Mouse (Mus musculus) heart, postnatal 14 days (tissue): ENCODE results near the gene Runx2. TPM values are rescaled to one million over a fixed set of nuclear protein-coding genes. Genes with fewer than 3 reads are reported as not detected.
A peak's percentile ranks its signal among the peaks of the same experiment; 100 is the strongest.

Source experiments
- DNase-seq, 2 experiments: peaks; one replicate each; pipeline ENCODE4 v3.0.0; 2021 to 2022
- intact Hi-C: fragments of 180-260 bp; cut with DNase I; formaldehyde crosslinking; loops from one replicate; pipeline ENCODE4 v1.15.1; 2025
- long read RNA-seq, 2 experiments: library from polyadenylated mRNA; stranded (forward); transcript quantifications; one replicate each; pipeline ENCODE4 v2.0.0; 2021
- total RNA-seq, 2 experiments: library from RNA; stranded (reverse); gene quantifications; 2 replicates each; pipeline ENCODE4 v1.2.3; 2021

Gene Runx2
- under 1 TPM; 0.45 to 0.71 TPM for total RNA-seq
- long read RNA-seq, experiment 1, partial matches to known transcripts: 0 of 1 reads
- long read RNA-seq, experiment 1, other reads (novel, unspliced or antisense): 1 of 1 reads
- long read RNA-seq, experiment 2: 0 reads

DNA sequence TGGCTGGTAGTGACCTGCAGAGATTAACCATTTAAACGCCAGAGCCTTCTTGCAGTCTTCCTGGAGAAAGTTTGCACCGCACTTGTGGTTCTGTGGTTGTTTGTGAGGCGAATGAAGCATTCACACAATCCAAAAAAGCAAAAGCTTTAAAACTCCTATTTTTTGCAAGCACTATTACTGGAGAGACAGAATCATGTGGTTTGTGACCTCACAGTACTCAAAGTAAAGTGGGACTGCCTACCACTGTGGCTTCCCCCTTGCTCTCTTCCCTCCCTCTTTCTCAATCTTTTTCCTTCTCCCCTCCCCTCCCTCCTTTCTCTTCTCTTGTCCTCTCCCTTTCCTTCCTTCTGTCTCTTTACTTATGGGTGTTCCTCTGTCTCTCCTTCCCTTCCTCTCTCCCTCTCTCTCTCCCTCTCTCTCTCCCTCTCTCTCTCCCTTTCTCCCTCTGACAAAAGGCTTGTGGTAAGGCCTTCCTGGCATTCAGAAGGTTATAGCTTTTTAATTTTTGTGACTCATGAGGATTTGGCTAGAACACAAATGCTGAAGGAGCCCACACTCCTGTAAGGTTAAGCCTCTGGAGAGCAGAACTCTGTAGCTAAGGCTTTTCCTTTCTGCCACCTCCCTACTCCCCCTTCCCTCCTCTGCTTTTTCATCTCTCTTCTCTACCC, at the start of gene Runx2:
TSS of gene Runx2 (minus strand) at position 290 of the 668 bp plus-strand sequence.
- intact Hi-C loops: no loop called here
- no peak for DNase-seq

DNA sequence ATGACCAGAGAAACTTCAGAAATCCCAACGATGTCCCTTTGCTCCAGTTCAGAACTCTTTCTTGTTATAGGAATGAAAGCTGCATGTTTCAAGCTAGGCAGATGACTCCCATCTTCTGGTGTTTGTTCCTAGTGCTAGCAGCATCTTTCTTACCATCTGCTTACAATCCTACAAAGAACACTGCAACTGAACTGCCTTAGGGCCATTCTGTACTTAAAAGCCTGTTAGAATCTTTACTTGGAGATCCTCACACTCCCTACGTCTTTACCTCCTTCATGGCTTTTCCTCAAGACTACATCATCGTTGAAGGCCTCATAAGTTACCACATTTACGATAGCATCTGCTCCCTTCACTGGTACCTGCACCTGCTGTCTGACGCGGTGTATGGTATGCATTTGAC, 48.6 kb upstream of the Runx2 start:
- DNase-seq: no peak
- intact Hi-C loops: no loop called here

DNA sequence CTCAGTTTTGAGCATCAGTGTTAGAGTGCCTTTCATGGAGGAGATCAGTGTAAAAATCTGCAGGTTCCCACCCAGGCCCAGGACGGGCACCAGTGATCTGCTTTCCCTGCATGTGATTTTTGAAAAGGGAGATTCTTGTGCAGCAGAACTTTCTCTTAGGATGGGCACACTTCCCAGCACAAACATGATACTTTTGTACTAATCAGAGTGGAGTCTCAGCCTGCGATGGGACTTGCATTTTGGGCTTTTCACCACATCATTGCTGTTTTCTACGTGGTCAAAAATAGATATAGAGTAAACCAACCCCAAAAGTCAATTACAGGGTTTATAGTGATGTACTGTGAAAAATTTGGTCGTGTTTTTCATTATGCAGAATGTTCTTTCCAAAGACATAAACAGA, 27.6 kb upstream of the Runx2 start:
- intact Hi-C loops: no loop called here
- DNase-seq: no peak

DNA sequence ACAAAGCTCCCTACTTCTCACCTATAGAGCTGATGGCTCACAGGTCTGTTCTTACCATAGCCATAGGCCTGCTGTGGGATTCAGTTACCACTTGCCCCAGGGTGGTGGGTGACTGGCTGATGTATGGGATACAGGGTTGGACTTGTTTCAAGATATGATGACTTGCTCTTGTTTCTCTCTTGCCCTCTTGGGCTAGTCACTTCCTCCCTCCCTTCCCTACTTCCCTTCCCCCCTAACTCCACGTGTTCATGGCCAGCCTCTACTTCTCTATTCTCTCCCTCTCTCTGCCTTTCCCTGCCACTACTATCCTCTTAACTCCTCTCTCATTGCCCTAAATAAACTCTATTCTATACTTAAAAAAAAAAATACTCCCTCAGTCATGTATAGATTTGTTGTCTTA, 16.6 kb upstream of the Runx2 start:
- no peak for DNase-seq
- intact Hi-C loops: no loop called here

DNA sequence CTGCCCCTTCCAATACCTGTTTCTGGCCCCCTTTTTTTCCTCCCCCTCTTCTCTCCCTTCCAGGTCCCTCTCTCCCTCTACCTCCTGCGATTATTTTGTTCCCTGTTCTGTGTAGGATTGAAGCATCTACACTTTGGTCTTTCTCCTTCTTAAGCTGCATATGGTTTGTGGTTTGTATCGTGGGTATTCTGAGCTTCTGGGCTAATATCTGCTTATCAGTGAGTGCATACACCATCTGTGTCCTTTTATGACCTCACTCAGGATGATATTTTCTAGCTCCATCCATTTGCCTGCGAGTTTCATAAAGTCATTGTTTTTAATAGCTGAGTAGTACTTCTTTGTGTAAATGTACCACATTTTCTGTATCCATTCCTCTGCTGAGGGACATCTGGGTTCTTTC, 15.0 kb upstream of the Runx2 start:
- intact Hi-C loops: no loop called here
- no peak for DNase-seq

DNA sequence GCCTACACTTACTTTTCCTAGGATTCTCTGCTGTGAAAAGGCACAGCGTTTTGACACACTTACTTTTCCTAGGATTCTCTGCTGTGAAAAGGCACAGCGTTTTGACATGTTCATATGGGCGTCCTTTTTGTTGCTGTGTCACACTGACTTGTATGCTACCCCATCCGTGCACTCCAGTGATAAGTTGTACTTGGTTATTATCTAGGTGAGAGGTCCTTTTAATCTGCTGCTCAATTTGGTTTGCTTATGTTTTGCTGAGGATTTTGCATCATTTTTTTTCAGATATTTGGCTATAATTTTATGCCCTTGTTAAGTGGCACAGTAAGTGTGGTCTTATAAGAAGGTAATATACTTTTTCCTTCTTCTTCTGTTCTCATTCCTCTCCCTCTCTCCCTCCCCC, 13.4 kb upstream of the Runx2 start:
- DNase-seq: no peak
- intact Hi-C loops: no loop called here

DNA sequence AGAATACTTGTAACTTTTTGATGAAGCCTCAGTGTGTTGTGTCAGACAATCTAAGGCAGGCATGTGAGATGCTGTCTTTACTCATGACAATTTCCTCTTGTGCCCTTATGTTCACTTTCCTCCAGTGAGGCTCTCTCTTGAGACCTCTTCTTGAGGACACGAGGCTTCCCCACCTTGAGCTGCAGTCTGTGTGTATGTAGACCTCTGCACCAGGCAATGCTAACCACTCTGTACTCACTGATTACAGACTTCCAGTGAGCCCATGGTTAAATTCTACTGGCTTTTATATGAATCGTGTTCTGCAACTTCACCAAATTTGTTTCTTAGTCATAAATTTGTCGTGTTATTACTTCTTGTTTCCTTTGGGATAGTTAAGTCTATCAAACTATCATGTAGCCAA, 12.5 kb upstream of the Runx2 start:
- DNase-seq: no peak
- intact Hi-C loops: no loop called here

DNA sequence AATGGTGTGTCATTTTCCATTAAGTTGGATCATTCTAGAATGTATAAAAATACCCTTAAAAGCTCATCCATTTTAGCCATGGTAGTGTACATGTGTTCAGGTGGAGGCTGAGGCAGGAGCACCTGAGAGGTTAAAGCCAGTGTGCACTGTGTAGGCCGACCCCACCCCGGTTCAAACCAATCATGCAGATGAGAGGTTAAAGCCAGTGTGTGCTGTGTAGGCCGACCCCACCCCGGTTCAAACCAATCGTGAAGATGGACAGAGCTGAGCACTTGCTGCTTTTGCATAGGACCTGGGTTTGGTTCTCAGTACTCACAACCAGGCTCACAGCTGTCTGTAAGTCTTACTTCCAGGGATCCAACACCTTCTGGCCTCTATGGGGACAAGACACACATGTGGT, 7.3 kb upstream of the Runx2 start:
- no peak for DNase-seq
- intact Hi-C loops: no loop called here

DNA sequence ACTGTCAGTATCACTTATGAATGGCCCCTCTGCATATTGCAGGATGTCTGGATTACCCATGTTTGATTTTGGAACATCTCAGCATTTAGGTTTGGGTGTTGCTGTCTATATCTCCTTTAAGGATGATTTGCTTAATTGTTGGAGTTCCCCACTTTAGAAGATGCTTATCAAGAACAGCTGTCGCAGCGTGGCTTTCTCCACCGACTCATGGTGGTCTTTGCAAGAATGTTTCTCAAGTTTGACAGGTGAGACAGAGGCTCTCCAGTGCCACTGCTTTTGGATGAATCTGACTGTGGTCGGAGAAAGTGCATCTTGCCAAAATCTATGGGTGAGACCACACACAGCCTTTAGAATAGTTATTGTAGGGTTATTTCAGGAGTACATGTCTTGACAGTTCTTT, 5.2 kb upstream of the Runx2 start:
- no peak for DNase-seq
- intact Hi-C loops: no loop called here

DNA sequence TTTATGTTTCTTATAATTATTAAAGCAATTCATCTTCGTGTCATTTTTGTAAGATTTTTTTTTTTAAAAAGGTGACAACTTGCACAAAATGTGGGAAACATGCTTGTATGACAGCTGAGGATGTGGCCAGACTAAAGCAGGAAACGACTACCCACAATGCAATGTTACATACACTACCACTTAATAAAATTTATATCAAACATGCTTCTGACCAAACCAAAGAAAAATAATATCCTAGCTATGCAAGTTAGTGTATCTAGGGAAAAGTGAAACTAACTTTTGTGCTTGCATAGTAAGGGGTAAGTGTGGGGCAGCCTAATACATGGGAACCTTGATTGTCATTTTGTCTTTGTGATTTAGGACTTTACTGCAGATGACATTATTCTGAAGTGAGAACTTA, 4.2 kb upstream of the Runx2 start:
- intact Hi-C loops: no loop called here
- no peak for DNase-seq

DNA sequence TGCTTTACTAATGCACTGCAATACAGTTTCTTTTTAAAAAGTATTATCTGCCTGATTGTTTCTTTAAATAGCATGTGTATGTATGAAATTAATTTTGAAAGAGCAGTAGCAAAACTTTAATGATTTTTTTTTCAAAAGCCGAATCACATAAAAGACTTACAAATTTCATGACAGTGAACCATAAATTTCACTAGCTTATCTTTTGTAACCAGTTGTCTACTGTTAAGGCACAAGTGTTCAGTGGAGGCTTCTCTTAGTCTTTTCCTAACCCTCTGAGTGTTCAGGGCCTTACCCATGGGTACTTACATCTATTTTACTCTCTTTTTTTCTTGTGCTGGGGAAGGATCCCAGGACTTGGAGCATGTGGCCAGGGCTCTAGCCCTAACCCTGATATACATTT, 7.6 kb downstream of the Runx2 start:
- intact Hi-C loops: no loop called here
- DNase-seq: no peak

DNA sequence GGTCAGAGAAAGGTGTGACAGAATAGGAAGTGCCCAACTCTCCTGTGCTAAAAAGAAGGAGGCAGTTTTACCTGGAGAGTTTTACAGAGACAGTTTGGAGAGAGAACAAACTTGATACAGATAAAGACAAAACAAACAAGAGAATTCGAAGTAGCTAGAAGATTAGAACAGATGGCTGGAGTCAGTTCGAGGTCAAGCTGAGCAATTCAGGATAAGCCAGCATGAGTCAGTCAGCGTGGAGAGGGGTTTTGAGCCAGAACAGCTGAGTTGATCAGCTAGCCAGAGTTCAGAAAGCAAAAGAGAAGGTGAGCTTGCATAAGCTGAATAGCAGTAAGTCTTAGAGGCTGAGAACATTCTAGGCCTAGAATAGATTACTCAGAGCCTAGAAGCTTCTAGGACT, 17.3 kb downstream of the Runx2 start:
- intact Hi-C loops: no loop called here
- DNase-seq: no peak

DNA sequence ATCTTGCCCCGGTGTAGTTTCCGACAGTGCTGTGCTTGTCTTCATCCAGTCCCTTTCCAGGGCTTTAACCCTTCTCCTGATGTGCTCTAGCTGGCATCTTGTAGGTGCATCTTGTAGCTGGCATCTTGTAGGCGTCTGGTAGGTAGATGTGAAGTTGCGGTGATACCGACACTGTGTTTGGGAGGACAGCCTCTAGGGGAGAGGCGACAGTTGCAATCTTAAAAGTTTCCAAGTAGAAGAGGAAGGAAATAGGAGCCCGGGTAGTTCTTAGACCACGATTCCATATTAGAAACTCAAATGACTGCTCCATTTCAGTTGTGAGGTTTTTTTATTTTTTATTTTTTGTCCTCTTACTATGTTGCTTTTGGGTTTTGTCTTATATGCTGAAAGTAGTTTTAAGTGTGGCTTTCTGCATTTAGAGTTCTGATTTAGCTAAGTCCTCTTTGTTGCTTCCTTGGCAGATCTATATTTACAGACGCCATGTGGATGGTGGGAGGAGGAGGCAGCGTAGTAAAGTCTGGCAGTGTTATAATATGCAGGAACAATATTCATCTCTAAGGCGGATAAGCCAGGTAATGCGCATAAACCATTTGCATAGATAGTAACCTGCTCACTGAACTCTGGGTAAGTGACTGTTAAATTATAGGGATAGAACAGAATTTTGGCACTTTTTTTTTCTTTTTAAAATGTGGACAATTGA, 22.2 kb downstream of the Runx2 start:
- DNase-seq: no peak
- intact Hi-C loops: no loop called here

DNA sequence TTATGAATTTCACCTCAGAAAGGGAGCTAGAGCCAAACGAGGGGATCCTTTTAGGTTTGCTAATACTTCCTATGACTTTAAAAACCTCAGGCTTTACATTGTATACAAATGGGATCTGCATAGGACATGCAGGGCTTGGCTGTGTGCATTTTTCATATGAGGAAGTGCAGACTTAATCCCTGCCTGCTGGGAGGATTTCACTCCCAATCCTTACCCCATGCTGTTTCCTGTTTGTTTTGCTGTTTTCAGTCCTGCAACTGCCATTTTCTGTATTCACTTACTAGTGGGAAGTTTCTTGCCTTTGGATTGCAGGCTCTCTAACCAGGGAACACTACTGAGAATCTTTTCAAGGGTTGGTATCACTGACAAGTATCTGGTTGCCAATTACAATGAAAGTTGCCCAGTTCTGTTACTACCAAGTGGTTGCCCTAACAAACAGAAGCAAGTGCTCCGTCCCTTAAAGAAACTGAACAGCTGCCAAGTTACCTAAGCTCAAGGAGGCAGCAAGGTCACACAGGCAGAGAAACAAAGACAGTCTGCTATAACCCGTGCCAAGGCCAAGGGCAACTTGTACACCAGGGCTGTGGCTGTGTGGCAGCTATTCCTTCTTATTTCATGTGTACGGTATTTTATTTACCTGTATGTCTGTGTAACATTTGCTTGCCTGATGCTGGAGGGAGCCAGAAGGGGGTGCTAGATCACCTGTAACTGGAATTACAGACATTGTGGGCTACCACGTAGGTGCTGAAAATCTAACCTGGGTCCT, 25.4 kb downstream of the Runx2 start:
- intact Hi-C loops: no loop called here
- DNase-seq: no peak

DNA sequence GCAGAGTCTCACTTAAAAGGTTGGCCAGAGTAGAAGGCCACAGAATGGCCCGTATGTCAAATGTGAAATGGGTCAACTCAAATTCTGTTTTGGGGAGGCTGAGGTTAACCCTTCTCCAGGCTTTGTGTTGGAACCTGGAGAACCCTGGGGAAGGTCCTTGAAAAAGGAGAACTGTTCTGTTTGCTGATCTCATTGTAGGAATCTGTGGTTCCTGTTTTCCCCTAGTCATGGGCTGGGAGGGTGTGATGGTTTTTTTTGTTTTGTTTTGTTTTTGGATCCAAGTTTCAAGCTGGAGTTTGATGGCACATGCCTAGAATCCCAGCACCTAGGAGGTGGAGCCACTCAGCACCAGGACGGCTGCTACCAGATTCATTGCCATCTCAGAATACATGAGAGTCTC, 31.5 kb downstream of the Runx2 start:
- intact Hi-C loops: no loop called here
- no peak for DNase-seq

DNA sequence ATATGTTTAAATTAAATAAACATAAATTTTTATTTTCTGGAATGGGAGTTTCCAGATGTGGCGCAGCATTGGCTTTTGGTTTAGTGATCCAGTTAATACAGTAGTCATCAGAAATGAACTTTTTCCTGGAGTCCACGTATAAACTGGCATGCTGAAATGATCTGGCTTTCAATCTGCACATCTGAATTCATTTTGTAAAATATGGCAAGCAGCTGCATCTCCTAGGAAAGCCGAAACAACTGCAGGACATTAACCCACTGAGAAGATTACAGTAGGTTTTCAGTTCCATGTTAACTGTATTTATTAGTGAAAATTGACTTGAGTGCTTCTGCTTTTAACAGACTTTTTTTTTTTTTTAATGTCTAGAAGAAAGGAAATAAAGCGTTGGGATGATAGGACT, 32.2 kb downstream of the Runx2 start:
- no peak for DNase-seq
- intact Hi-C loops: no loop called here

DNA sequence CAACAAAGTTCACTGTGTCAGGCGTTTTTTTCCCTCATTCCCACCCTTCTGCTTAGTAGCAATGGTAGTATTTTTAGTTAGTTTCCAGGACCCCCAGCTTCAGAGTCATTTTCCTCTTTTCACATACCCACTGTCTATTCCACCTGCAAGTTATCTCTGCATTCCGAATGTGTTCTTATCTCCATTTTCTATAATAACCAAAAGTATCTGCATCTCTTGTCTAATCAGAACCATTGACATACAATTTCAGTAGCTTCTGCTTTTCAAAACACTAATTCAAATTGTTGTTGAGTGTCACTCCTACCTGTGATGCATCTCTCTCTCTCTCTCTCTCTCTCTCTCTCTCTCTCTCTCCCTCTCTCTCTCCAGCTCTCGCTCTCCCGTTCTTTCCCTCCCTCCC, 34.2 kb downstream of the Runx2 start:
- no peak for DNase-seq
- intact Hi-C loops: no loop called here

DNA sequence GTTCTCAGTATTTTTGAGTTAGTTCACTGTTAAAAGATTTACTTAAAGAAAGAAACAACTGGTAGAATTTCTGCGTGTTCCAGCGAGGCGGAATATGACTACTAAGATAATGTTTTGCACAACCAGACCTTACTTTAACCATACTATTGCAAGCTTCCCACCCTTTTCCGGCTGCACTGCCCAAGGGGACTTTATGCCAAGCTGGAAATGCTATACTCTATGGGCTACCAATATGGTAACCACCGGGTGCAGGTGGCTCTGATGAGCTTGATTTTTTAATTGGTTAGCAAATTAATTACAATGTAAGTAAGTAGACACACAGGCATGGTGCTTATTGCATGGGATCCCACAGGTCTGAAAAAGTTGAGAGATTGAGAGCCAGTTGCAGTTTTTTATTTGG, 36.5 kb downstream of the Runx2 start:
- no peak for DNase-seq
- intact Hi-C loops: loop anchor here (5.0 kb wide), 1 partner anchor 41 kb away; no protein-coding TSS in a partner anchor

DNA sequence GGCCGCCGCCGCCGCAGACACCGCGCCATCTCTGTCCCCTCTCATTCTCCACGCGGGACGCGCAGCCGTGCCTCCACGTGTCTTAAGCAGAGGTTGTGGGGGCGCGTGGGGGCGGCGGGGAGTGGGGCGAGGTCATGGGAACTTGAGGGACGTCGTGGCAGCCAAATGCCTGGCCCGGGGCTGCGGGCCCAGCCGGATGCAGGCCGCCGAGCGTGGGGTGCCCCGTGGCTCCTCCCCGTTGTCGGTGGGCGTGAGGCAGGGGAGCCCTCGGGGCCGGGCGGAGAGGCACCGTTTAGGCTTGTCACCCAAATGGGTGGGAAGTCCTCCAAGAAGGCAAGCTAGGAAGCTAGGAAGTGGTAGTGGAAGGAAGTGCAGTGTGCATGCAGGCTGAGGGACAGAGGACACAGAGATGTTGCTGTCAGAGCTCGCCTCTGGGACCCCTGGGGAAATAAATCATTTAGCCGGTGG, 37.2 kb downstream of the Runx2 start:
- intact Hi-C loops: loop anchor here (5.0 kb wide), 1 partner anchor 40 kb away; no protein-coding TSS in a partner anchor

DNA sequence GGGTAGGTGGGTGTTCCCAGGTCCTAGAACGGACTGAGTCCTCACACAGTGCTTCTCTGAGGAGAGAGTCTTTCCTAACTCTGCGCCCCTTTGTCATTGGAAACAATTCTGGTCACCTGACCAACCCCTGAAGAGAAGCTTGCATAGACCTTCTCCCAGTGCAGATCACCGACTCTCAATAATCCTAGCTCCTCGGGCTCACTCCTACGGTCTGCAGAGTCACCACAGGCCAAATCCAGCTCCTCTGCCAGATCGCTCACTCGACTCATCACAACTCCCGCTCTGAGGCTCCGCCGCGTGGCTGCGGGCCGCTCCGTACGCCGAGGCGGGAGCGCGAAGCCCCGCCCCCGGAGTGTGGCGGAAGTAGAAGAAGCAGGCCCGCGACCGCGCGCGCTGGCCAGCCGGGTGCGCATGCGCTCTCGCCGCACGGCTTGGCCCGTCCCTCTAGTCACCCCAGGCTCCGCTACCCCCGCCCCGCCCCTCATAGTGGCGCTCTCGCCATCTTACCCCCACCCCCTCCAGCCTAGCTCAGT, 37.8 kb downstream of the Runx2 start, which contains the start of gene Supt3:
TSS of gene Supt3 (plus strand) at position 415 of the 533 bp plus-strand sequence.
- DNase-seq: peak; percentile 99
- intact Hi-C loops: loop anchor here (5.0 kb wide), 1 partner anchor 40 kb away; no protein-coding TSS in a partner anchor

More for the DNA sequence above, 37.2 kb downstream of the Runx2 start:
- peak; percentile 66 to 72 for DNase-seq

DNA sequence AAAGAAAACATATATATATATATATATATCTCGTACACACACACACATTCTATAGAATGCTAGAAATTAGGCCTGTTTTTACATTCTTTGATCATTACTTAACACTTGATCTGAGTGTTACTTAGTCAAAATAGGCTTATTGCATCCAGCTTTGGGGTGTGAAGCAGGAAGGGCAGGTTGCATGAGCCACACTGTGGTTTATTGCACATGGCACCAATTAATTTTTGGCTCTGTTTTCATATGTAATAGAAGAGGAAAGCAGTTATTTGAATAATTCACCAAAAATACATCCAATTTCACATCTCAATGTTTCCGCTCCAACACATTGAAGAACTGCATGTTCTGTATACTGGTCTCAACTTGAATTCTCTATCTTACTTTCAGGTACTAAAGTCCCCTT, 42.0 kb downstream of the Runx2 start:
- no peak for DNase-seq
- intact Hi-C loops: no loop called here
